Mouse (Mus musculus) heart, postnatal 10 days (tissue): Measurements from ENCODE around the gene Fgfr2. TPM values are rescaled to one million over a fixed set of nuclear protein-coding genes. Genes with fewer than 3 reads are reported as not detected.

ENCODE experiments used
- DNase-seq, 2 experiments: peaks; one replicate each; pipeline ENCODE4 v3.0.0; 2021
- intact Hi-C: fragments of 180-260 bp; cut with DNase I; formaldehyde crosslinking; loops from one replicate; pipeline ENCODE4 v1.15.1; 2025
- total RNA-seq, 2 experiments: library from RNA; stranded (reverse); gene quantifications; 2 replicates each; pipeline ENCODE4 v1.2.3; 2021

Gene Fgfr2
- total RNA-seq, 2 experiments from 2014 or later = 6.2 to 6.3 TPM

- DNase-seq = no peak
- intact Hi-C loops = no loop called here
These were observed 265.0 kb downstream of the Fgfr2 start for GRCm38 (mm10) chr7:132858043-132858608.

GRCm38 (mm10) chr7:132856083-132856482 lies 267.1 kb downstream of the Fgfr2 start:
- intact Hi-C loops = no loop called here
- DNase-seq = no peak

- no peak for DNase-seq
- intact Hi-C loops = no loop called here
These were observed 269.2 kb downstream of the Fgfr2 start for GRCm38 (mm10) chr7:132853946-132854345.

- intact Hi-C loops = no loop called here
- DNase-seq = no peak
These were observed 269.8 kb downstream of the Fgfr2 start for GRCm38 (mm10) chr7:132853361-132853760.

- peak; percentile 87 to 88 for DNase-seq
- intact Hi-C loops = loop anchor here (1.0 kb wide), 1 partner anchor 196 kb away; no protein-coding TSS in a partner anchor
These were observed 270.8 kb downstream of the Fgfr2 start, which contains the start of gene Eef1akmt2 for GRCm38 (mm10) chr7:132852173-132852844. Gene Eef1akmt2, minus strand, starts transcription at chr7:132852673.

- intact Hi-C loops = no loop called here
- no peak for DNase-seq
These were observed 280.0 kb downstream of the Fgfr2 start for GRCm38 (mm10) chr7:132843152-132843551.

- no peak for DNase-seq
These were observed 280.7 kb downstream of the Fgfr2 start for GRCm38 (mm10) chr7:132842455-132842854.

GRCm38 (mm10) chr7:132841287-132841686 lies 281.9 kb downstream of the Fgfr2 start:
- intact Hi-C loops = no loop called here
- DNase-seq = no peak

More at GRCm38 (mm10) chr7:132842455-132842854, 280.7 kb downstream of the Fgfr2 start:
- intact Hi-C loops = no loop called here

- intact Hi-C loops = no loop called here
- DNase-seq = no peak
These were observed 292.2 kb downstream of the Fgfr2 start for GRCm38 (mm10) chr7:132830955-132831354.

GRCm38 (mm10) chr7:132824346-132825022 lies 298.7 kb downstream of the Fgfr2 start:
- intact Hi-C loops = no loop called here

GRCm38 (mm10) chr7:132823832-132824231 lies 299.3 kb downstream of the Fgfr2 start:
- intact Hi-C loops = no loop called here
- DNase-seq = no peak

More at GRCm38 (mm10) chr7:132824346-132825022, 298.7 kb downstream of the Fgfr2 start:
- DNase-seq = no peak

GRCm38 (mm10) chr7:132820692-132821091 lies 302.5 kb downstream of the Fgfr2 start:
- intact Hi-C loops = no loop called here
- DNase-seq = no peak

GRCm38 (mm10) chr7:132817056-132817455 lies 306.1 kb downstream of the Fgfr2 start:
- intact Hi-C loops = loop anchor here (10.0 kb wide), 1 partner anchor 242 kb away; the partner anchor contains the start of gene Oat
- no peak for DNase-seq

- intact Hi-C loops = loop anchor here (10.0 kb wide), 1 partner anchor 242 kb away; the partner anchor contains the start of gene Oat
- DNase-seq = no peak
These were observed 306.6 kb downstream of the Fgfr2 start for GRCm38 (mm10) chr7:132816528-132816927.

- intact Hi-C loops = loop anchor here (10.0 kb wide), 1 partner anchor 240 kb away; the partner anchor contains the start of gene Oat
- DNase-seq = no peak
These were observed 308.1 kb downstream of the Fgfr2 start for GRCm38 (mm10) chr7:132815081-132815480.

- DNase-seq = no peak
- intact Hi-C loops = loop anchor here (5.0 to 10.0 kb wide), 2 partner anchors 142 to 239 kb away; partner anchors contain the start of gene Oat
These were observed 309.1 kb downstream of the Fgfr2 start for GRCm38 (mm10) chr7:132814089-132814450.

- peak; percentile 83 to 85 for DNase-seq
- intact Hi-C loops = loop anchor here (5.0 to 10.0 kb wide), 2 partner anchors 141 to 239 kb away; partner anchors contain the start of gene Oat
These were observed 309.6 kb downstream of the Fgfr2 start, which contains the start of gene Fam53b for GRCm38 (mm10) chr7:132813416-132814088. Gene Fam53b, minus strand, starts transcription at chr7:132813886.

GRCm38 (mm10) chr7:132812619-132813415 lies 310.3 kb downstream of the Fgfr2 start:
- intact Hi-C loops = loop anchor here (5.0 to 10.0 kb wide), 2 partner anchors 141 to 238 kb away; partner anchors contain the start of gene Oat
- peak; percentile 72 to 74 for DNase-seq
